Mouse (Mus musculus): ENCODE data around the gene Mrpl23.

The Mrpl23 gene

GRCm38 (mm10) chr7:142574155-142574660 lies 41.7 kb downstream of the Mrpl23 start:
- DNase-seq (ENCODE audit: low spot score), result no peak

- no peak for DNase-seq (ENCODE audit: low spot score)
These were observed 42.4 kb downstream of the Mrpl23 start for GRCm38 (mm10) chr7:142574826-142575351.

- no peak for DNase-seq (ENCODE audit: low spot score)
These were observed 43.0 kb downstream of the Mrpl23 start for GRCm38 (mm10) chr7:142575491-142575890.

- DNase-seq (ENCODE audit: low spot score), result no peak
These were observed 43.5 kb downstream of the Mrpl23 start for GRCm38 (mm10) chr7:142575971-142576370.

GRCm38 (mm10) chr7:142576472-142577326 lies 44.2 kb downstream of the Mrpl23 start:
- no peak for DNase-seq (ENCODE audit: low spot score)

- DNase-seq (ENCODE audit: low spot score), result no peak
These were observed 45.4 kb downstream of the Mrpl23 start for GRCm38 (mm10) chr7:142577806-142578423.

- DNase-seq (ENCODE audit: low spot score), result no peak
These were observed 46.6 kb downstream of the Mrpl23 start for GRCm38 (mm10) chr7:142579069-142579468.

- DNase-seq (ENCODE audit: low spot score), result no peak
These were observed 47.8 kb downstream of the Mrpl23 start for GRCm38 (mm10) chr7:142580121-142580879.

GRCm38 (mm10) chr7:142581186-142581585 lies 48.7 kb downstream of the Mrpl23 start:
- DNase-seq (ENCODE audit: low spot score), result no peak

GRCm38 (mm10) chr7:142581656-142582228 lies 49.3 kb downstream of the Mrpl23 start:
- DNase-seq (ENCODE audit: low spot score), result no peak

GRCm38 (mm10) chr7:142584882-142585281 lies 52.4 kb downstream of the Mrpl23 start:
- no peak for DNase-seq (ENCODE audit: low spot score)

GRCm38 (mm10) chr7:142585890-142586289 lies 53.4 kb downstream of the Mrpl23 start:
- DNase-seq (ENCODE audit: low spot score), result no peak

GRCm38 (mm10) chr7:142588282-142588941 lies 55.9 kb downstream of the Mrpl23 start:
- DNase-seq (ENCODE audit: low spot score), result no peak

Measured in ovary, adult 18-20 months (tissue).